Mouse (Mus musculus): ENCODE measurements around the gene Adra1b. TPM values are rescaled to one million over a fixed set of nuclear protein-coding genes. Genes with fewer than 3 reads are reported as not detected.

The Adra1b gene
- polyA plus RNA-seq, 1 experiment, result 5.6 TPM

- Histone ChIP-seq H3K4me3 (ENCODE audit: insufficient read depth, low read depth, low read length) (no peak overlapping the region), H3K4me1 (ENCODE audit: control insufficient read depth, insufficient read depth, low read length) (no peaks in the 10 kb centered on the region), H3K27ac (ENCODE audit: insufficient read depth, low read depth, low read length) (no peak overlapping the region), H3K27me3 (replicated peaks; ENCODE audit: control insufficient read depth, insufficient read depth, low read length) (no peaks in the 10 kb centered on the region), H3K36me3 (ENCODE audit: control insufficient read depth, insufficient read depth, low read length) (no peaks in the 10 kb centered on the region)
- WGBS, result 91% methylated on average over 4 of the region's 4 CpGs
- no peak for DNase-seq
- TF ChIP-seq POLR2A (IDR thresholded peaks at IDR 0.05; ENCODE audit: low read depth, low read length) (no peak), CTCF (conservative IDR thresholded peaks at IDR 0.05; ENCODE audit: insufficient read depth, insufficient read length, low read depth, low read length) (no peak)
Observed at GRCm38 (mm10) chr11:43933000-43933399, 32.0 kb upstream of the Adra1b start.

GRCm38 (mm10) chr11:43930191-43930590, 29.2 kb upstream of the Adra1b start:
- no peak for DNase-seq
- Histone ChIP-seq H3K27me3 (replicated peaks; ENCODE audit: control insufficient read depth, insufficient read depth, low read length) (no peaks in the 10 kb centered on the region), H3K27ac (ENCODE audit: insufficient read depth, low read depth, low read length) (no peak overlapping the region), H3K4me1 (ENCODE audit: control insufficient read depth, insufficient read depth, low read length) (no peaks in the 10 kb centered on the region), H3K36me3 (ENCODE audit: control insufficient read depth, insufficient read depth, low read length) (no peaks in the 10 kb centered on the region), H3K4me3 (ENCODE audit: insufficient read depth, low read depth, low read length) (no peak overlapping the region)
- WGBS, result 82% methylated on average over 2 of the region's 2 CpGs
- no peak for TF ChIP-seq POLR2A (IDR thresholded peaks at IDR 0.05; ENCODE audit: low read depth, low read length)
- no peak for TF ChIP-seq CTCF (conservative IDR thresholded peaks at IDR 0.05; ENCODE audit: insufficient read depth, insufficient read length, low read depth, low read length)

GRCm38 (mm10) chr11:43929706-43930105, 28.7 kb upstream of the Adra1b start:
- DNase-seq, result peak; percentile 24
- whole genome bisulfite sequencing, result 71% methylated on average over 5 of the region's 5 CpGs
- H3K27ac ChIP-seq (ENCODE audit: insufficient read depth, low read depth, low read length), result no peak overlapping the region
- no peak for TF ChIP-seq POLR2A (IDR thresholded peaks at IDR 0.05; ENCODE audit: low read depth, low read length)
- TF ChIP-seq CTCF (conservative IDR thresholded peaks at IDR 0.05; ENCODE audit: insufficient read depth, insufficient read length, low read depth, low read length), result no peak
- no peaks in the 10 kb centered on the region for H3K36me3 ChIP-seq (ENCODE audit: control insufficient read depth, insufficient read depth, low read length)
- H3K27me3 ChIP-seq (replicated peaks; ENCODE audit: control insufficient read depth, insufficient read depth, low read length), result no peaks in the 10 kb centered on the region
- H3K4me3 ChIP-seq (ENCODE audit: insufficient read depth, low read depth, low read length), result no peak overlapping the region
- no peaks in the 10 kb centered on the region for H3K4me1 ChIP-seq (ENCODE audit: control insufficient read depth, insufficient read depth, low read length)

GRCm38 (mm10) chr11:43929178-43929577, 28.2 kb upstream of the Adra1b start:
- no peak overlapping the region for H3K27ac ChIP-seq (ENCODE audit: insufficient read depth, low read depth, low read length)
- H3K27me3 ChIP-seq (replicated peaks; ENCODE audit: control insufficient read depth, insufficient read depth, low read length), result no peaks in the 10 kb centered on the region
- 27% methylated on average over 5 of the region's 5 CpGs for WGBS
- H3K4me3 ChIP-seq (ENCODE audit: insufficient read depth, low read depth, low read length), result no peak overlapping the region
- H3K36me3 ChIP-seq (ENCODE audit: control insufficient read depth, insufficient read depth, low read length), result no peaks in the 10 kb centered on the region
- H3K4me1 ChIP-seq (ENCODE audit: control insufficient read depth, insufficient read depth, low read length), result no peaks in the 10 kb centered on the region
- no peak for TF ChIP-seq POLR2A (IDR thresholded peaks at IDR 0.05; ENCODE audit: low read depth, low read length)
- TF ChIP-seq CTCF (conservative IDR thresholded peaks at IDR 0.05; ENCODE audit: insufficient read depth, insufficient read length, low read depth, low read length), result no peak
- DNase-seq, result peak; percentile 70

GRCm38 (mm10) chr11:43927133-43927815, 26.3 kb upstream of the Adra1b start:
- Histone ChIP-seq H3K4me1 (ENCODE audit: control insufficient read depth, insufficient read depth, low read length) (no peaks in the 10 kb centered on the region), H3K36me3 (ENCODE audit: control insufficient read depth, insufficient read depth, low read length) (no peaks in the 10 kb centered on the region), H3K27ac (ENCODE audit: insufficient read depth, low read depth, low read length) (no peak overlapping the region), H3K27me3 (replicated peaks; ENCODE audit: control insufficient read depth, insufficient read depth, low read length) (no peaks in the 10 kb centered on the region), H3K4me3 (ENCODE audit: insufficient read depth, low read depth, low read length) (no peak overlapping the region)
- peak; percentile 38 for DNase-seq
- TF ChIP-seq POLR2A (IDR thresholded peaks at IDR 0.05; ENCODE audit: low read depth, low read length), result no peak
- no peak for TF ChIP-seq CTCF (conservative IDR thresholded peaks at IDR 0.05; ENCODE audit: insufficient read depth, insufficient read length, low read depth, low read length)
- 67% methylated on average over 8 of the region's 8 CpGs for WGBS

GRCm38 (mm10) chr11:43926163-43926562, 25.2 kb upstream of the Adra1b start:
- TF ChIP-seq POLR2A (IDR thresholded peaks at IDR 0.05; ENCODE audit: low read depth, low read length) (no peak), CTCF (conservative IDR thresholded peaks at IDR 0.05; ENCODE audit: insufficient read depth, insufficient read length, low read depth, low read length) (no peak)
- no peaks in the 10 kb centered on the region for H3K27me3 ChIP-seq (replicated peaks; ENCODE audit: control insufficient read depth, insufficient read depth, low read length)
- WGBS, result 81% methylated on average over 6 of the region's 6 CpGs
- DNase-seq, result no peak
- no peak overlapping the region for H3K4me3 ChIP-seq (ENCODE audit: insufficient read depth, low read depth, low read length)
- H3K36me3 ChIP-seq (ENCODE audit: control insufficient read depth, insufficient read depth, low read length), result no peaks in the 10 kb centered on the region
- H3K27ac ChIP-seq (ENCODE audit: insufficient read depth, low read depth, low read length), result no peak overlapping the region
- H3K4me1 ChIP-seq (ENCODE audit: control insufficient read depth, insufficient read depth, low read length), result no peaks in the 10 kb centered on the region

- H3K4me3 ChIP-seq (ENCODE audit: insufficient read depth, low read depth, low read length), result no peak overlapping the region
- DNase-seq, result no peak
- H3K27me3 ChIP-seq (replicated peaks; ENCODE audit: control insufficient read depth, insufficient read depth, low read length), result no peaks in the 10 kb centered on the region
- H3K4me1 ChIP-seq (ENCODE audit: control insufficient read depth, insufficient read depth, low read length), result no peaks in the 10 kb centered on the region
- no peak overlapping the region for H3K27ac ChIP-seq (ENCODE audit: insufficient read depth, low read depth, low read length)
- no peaks in the 10 kb centered on the region for H3K36me3 ChIP-seq (ENCODE audit: control insufficient read depth, insufficient read depth, low read length)
- TF ChIP-seq POLR2A (IDR thresholded peaks at IDR 0.05; ENCODE audit: low read depth, low read length) (no peak), CTCF (conservative IDR thresholded peaks at IDR 0.05; ENCODE audit: insufficient read depth, insufficient read length, low read depth, low read length) (no peak)
- WGBS, result 62% methylated on average over 6 of the region's 6 CpGs
Observed at GRCm38 (mm10) chr11:43925584-43925983, 24.6 kb upstream of the Adra1b start.
